Mouse (Mus musculus) liver, embryonic 14 days (tissue): ENCODE measurements around the gene Olfr1450. TPM values are rescaled to one million over a fixed set of nuclear protein-coding genes. Genes with fewer than 3 reads are reported as not detected.

Source experiments
- polyA plus RNA-seq: library from polyadenylated mRNA; depleted of rRNA; stranded (reverse); fragments of >200 nt; gene quantifications from 2 replicates; pipeline ENCODE4 v1.2.3, GENCODE M21; 2012; rRNA removed

The Olfr1450 gene
- polyA plus RNA-seq: not detected in 2 replicates

GRCm38 (mm10) chr19:12949958-12950357 lies at the start of gene Olfr1450:
Gene Olfr1450, plus strand, starts transcription at chr19:12950258.

GRCm38 (mm10) chr19:12903643-12904042 lies 46.4 kb upstream of the Olfr1450 start, which contains the start of gene Olfr1447:
Gene Olfr1447, minus strand, starts transcription at chr19:12903743.

GRCm38 (mm10) chr19:12924319-12924718 lies 25.7 kb upstream of the Olfr1450 start, which contains the start of gene Olfr1448:
Gene Olfr1448, minus strand, starts transcription at chr19:12924419.

GRCm38 (mm10) chr19:12930540-12930939 lies 19.5 kb upstream of the Olfr1450 start, which contains the start of gene Olfr1449:
Gene Olfr1449, plus strand, starts transcription at chr19:12930840.

GRCm38 (mm10) chr19:12994714-12995113 lies 44.7 kb downstream of the Olfr1450 start, which contains the start of gene Olfr1451:
Gene Olfr1451, plus strand, starts transcription at chr19:12995014.

Other genes starting within 250 kb of the Olfr1450 start
- 1.8 and 2.0 TPM in 2 replicates for gene Cntf, start 184.6 kb upstream of the Olfr1450 start, polyA plus RNA-seq
- gene Zfp91, start 154.1 kb upstream of the Olfr1450 start, polyA plus RNA-seq: 14.2 and 16.3 TPM in 2 replicates
- 1.1 and 1.9 TPM in 2 replicates for gene Lpxn, start 154.1 kb upstream of the Olfr1450 start, polyA plus RNA-seq
- gene Gm5244, start 103.6 kb upstream of the Olfr1450 start, polyA plus RNA-seq: not detected in 2 replicates
- not detected in 2 replicates for gene Olfr1444, start 93.0 kb upstream of the Olfr1450 start, polyA plus RNA-seq
- gene Olfr1445, start 66.4 kb upstream of the Olfr1450 start, polyA plus RNA-seq: not detected in 2 replicates
- not detected in 2 replicates for gene Olfr1446, start 56.7 kb upstream of the Olfr1450 start, polyA plus RNA-seq
- not detected in 2 replicates for gene Olfr1447, start 46.5 kb upstream of the Olfr1450 start, polyA plus RNA-seq
- not detected in 2 replicates for gene Olfr1448, start 25.8 kb upstream of the Olfr1450 start, polyA plus RNA-seq
- gene Olfr1449, start 19.4 kb upstream of the Olfr1450 start, polyA plus RNA-seq: not detected in 2 replicates
- gene Olfr1451, start 44.8 kb downstream of the Olfr1450 start, polyA plus RNA-seq: not detected in 2 replicates
- not detected in 2 replicates for gene Olfr1453, start 78.1 kb downstream of the Olfr1450 start, polyA plus RNA-seq
- gene Olfr1454, start 110.4 kb downstream of the Olfr1450 start, polyA plus RNA-seq: not detected in 2 replicates
- gene Olfr1457, start 147.6 kb downstream of the Olfr1450 start, polyA plus RNA-seq: not detected in 2 replicates
- not detected in 2 replicates for gene Olfr1458, start 156.5 kb downstream of the Olfr1450 start, polyA plus RNA-seq
- not detected in 2 replicates for gene Olfr1459, start 199.3 kb downstream of the Olfr1450 start, polyA plus RNA-seq
- not detected in 2 replicates for gene Olfr1461, start 212.7 kb downstream of the Olfr1450 start, polyA plus RNA-seq
- gene Olfr1462, start 235.5 kb downstream of the Olfr1450 start, polyA plus RNA-seq: not detected in 2 replicates